Mouse (Mus musculus) limb, embryonic 14.5 days (tissue): ENCODE measurements around the gene Notch4. TPM values are rescaled to one million over a fixed set of nuclear protein-coding genes. Genes with fewer than 3 reads are reported as not detected.
"Not testable (repeated sequence)": the region's sequence is repeated elsewhere in the genome, so short reads cannot be mapped to it uniquely, and the experiment has no call there.

Experiments used
- ATAC-seq: fragments of 200-750 bp; cut with Nextera tagmentation; 2 replicates; pipeline ENCODE4 v1.8.0; 2017; ENCODE audit warnings: low read depth, moderate number of reproducible peaks, moderate TSS enrichment; ENCODE audit not compliant: low FRiP score
- DNase-seq: peaks from one replicate; pipeline ENCODE4 v3.0.0-alpha.2; 2015; ENCODE audit warnings: low spot score
- H3K27ac ChIP-seq: fragments of 300-500 bp; sonication (generic); replicated peaks from 2 replicates; pipeline ENCODE4 v1.5.1; 2014; ENCODE audit warnings: low read depth, mild to moderate bottlenecking, low read length, moderate library complexity, mixed read lengths
- H3K27me3 ChIP-seq: fragments of 300-500 bp; sonication (generic); 2 replicates; pipeline ENCODE4 v1.6.1; 2014; ENCODE audit warnings: low read length, mixed read lengths; ENCODE audit not compliant: control insufficient read depth, insufficient read depth
- H3K36me3 ChIP-seq: fragments of 300-500 bp; sonication (generic); 2 replicates; pipeline ENCODE4 v1.6.1; 2014; ENCODE audit warnings: mild to moderate bottlenecking, low read length, moderate library complexity, mixed read lengths; ENCODE audit not compliant: control insufficient read depth, insufficient read depth
- H3K4me1 ChIP-seq: fragments of 300-500 bp; sonication (generic); 2 replicates; pipeline ENCODE4 v1.6.1; 2014; ENCODE audit warnings: antibody characterized with exemption, low read length, mixed read lengths; ENCODE audit not compliant: control insufficient read depth, insufficient read depth
- H3K4me2 ChIP-seq: fragments of 300-500 bp; sonication (generic); replicated peaks from 2 replicates; pipeline ENCODE4 v1.6.1; 2014; ENCODE audit warnings: low read depth, mild to moderate bottlenecking, low read length, moderate library complexity; ENCODE audit not compliant: severe bottlenecking
- H3K4me3 ChIP-seq: fragments of 300-500 bp; sonication (generic); replicated peaks from 2 replicates; pipeline ENCODE4 v1.5.1; 2014; ENCODE audit warnings: low read length
- H3K9ac ChIP-seq: fragments of 300-500 bp; sonication (generic); 2 replicates; pipeline ENCODE4 v1.6.1; 2014; ENCODE audit warnings: mild to moderate bottlenecking, low read depth, low read length, moderate library complexity; ENCODE audit not compliant: severe bottlenecking
- H3K9me3 ChIP-seq: fragments of 300-500 bp; sonication (generic); 2 replicates; pipeline ENCODE4 v1.6.1; 2016; ENCODE audit warnings: low read length; ENCODE audit not compliant: control insufficient read depth
- POLR2A ChIP-seq: fragments of 200-500 bp; IDR thresholded peaks from 2 replicates; pipeline ENCODE4 v1.8.0; 2012; ENCODE audit warnings: inconsistent platforms, mild to moderate bottlenecking, moderate library complexity, borderline replicate concordance; ENCODE audit not compliant: insufficient read depth, insufficient read length; ENCODE audit errors: extremely low read depth
- WGBS: fragments of 180-500 bp; shearing (Covaris S2); extraction: QIAGEN DNeasy Blood & Tissue Kit; methylation state at CpG from one replicate; pipeline ENCODE4 v1.1.7; 2014; 5-methylcytosine and 5-hydroxymethylcytosine counted together
- polyA plus RNA-seq, 2 experiments: library from polyadenylated mRNA; depleted of rRNA in 1 of 2; stranded (reverse) in 1 of 2; unstranded in 1 of 2; fragments of >200 nt; fragmentation: Nextera tagmentation in 1 of 2; extraction: Ambion mirVana in 1 of 2; gene quantifications; 2 replicates each; pipeline versions ENCODE4 v1.2.1 to v1.2.3; 2012 to 2014

Gene Notch4
- polyA plus RNA-seq, 2 experiments: 4.3 to 9.6 TPM

GRCm38 (mm10) chr17:34532671-34533070, 31.4 kb upstream of the Notch4 start:
- Histone ChIP-seq H3K27me3 (no peaks in the 10 kb centered on the region), H3K9me3 (no peaks in the 10 kb centered on the region), H3K4me3 (no peak overlapping the region), H3K4me2 (no peak overlapping the region), H3K9ac (no peak overlapping the region), H3K27ac (no peak overlapping the region), H3K4me1 (no peaks in the 10 kb centered on the region), H3K36me3 (no peaks in the 10 kb centered on the region)
- ATAC-seq (no peak), DNase-seq (no peak)
- 87% methylated on average over 3 of the region's 3 CpGs for WGBS
- no peak for TF ChIP-seq POLR2A

- not testable (repeated sequence) for H3K4me3 ChIP-seq, H3K4me1 ChIP-seq, H3K36me3 ChIP-seq, H3K27ac ChIP-seq, H3K27me3 ChIP-seq, ATAC-seq, DNase-seq, H3K9me3 ChIP-seq, H3K9ac ChIP-seq, H3K4me2 ChIP-seq
- 96% methylated on average over 12 of the region's 13 CpGs for WGBS
These were observed 20.5 kb upstream of the Notch4 start for GRCm38 (mm10) chr17:34543567-34543966.

DNA sequence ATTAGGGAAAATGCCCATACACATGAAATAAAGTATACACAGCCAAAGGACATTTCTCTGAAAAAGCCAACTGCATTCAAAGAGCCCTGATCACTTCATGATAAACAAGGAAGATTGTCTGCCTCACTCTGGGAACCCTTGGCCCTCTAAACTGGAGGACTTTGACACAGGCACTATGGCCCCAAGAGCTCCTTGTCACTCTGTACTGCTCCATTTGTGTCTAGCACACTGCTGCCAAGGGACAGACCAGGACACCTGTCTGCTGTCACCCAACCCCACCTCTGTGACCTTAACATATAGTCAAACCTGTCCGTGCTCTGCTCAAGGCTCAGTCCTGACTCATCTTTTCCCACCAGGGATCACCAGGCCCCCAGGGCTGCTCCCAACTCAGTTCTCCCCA, 17.3 kb upstream of the Notch4 start:
- 100% methylated on average over 1 of the region's 1 CpGs for WGBS
- Histone ChIP-seq H3K4me1 (no peaks in the 10 kb centered on the region), H3K36me3 (no peaks in the 10 kb centered on the region), H3K27me3 (no peaks in the 10 kb centered on the region), H3K9me3 (no peaks in the 10 kb centered on the region), H3K4me3 (no peak overlapping the region), H3K9ac (no peak overlapping the region), H3K4me2 (no peak overlapping the region), H3K27ac (no peak overlapping the region)
- no peak for ATAC-seq
- DNase-seq: no peak
- no peak for TF ChIP-seq POLR2A

- no peak for TF ChIP-seq POLR2A
- Histone ChIP-seq H3K9ac (no peak overlapping the region), H3K4me2 (no peak overlapping the region), H3K4me1 (no peaks in the 10 kb centered on the region), H3K27ac (no peak overlapping the region), H3K36me3 (no peaks in the 10 kb centered on the region), H3K27me3 (no peaks in the 10 kb centered on the region), H3K4me3 (no peak overlapping the region), H3K9me3 (no peaks in the 10 kb centered on the region)
- ATAC-seq (no peak), DNase-seq (no peak)
- 86% methylated on average over 4 of the region's 4 CpGs for WGBS
These were observed 16.5 kb upstream of the Notch4 start for GRCm38 (mm10) chr17:34547601-34548000.

GRCm38 (mm10) chr17:34549156-34549555, 14.9 kb upstream of the Notch4 start:
- H3K9ac ChIP-seq: no peak overlapping the region
- WGBS: 83% methylated on average over 3 of the region's 3 CpGs
- DNase-seq (no peak), ATAC-seq (no peak)
- H3K4me2 ChIP-seq: no peak overlapping the region
- H3K36me3 ChIP-seq: no peaks in the 10 kb centered on the region
- H3K27me3 ChIP-seq: no peaks in the 10 kb centered on the region
- no peak for TF ChIP-seq POLR2A
- no peaks in the 10 kb centered on the region for H3K4me1 ChIP-seq
- no peaks in the 10 kb centered on the region for H3K9me3 ChIP-seq
- no peak overlapping the region for H3K4me3 ChIP-seq
- H3K27ac ChIP-seq: no peak overlapping the region

DNA sequence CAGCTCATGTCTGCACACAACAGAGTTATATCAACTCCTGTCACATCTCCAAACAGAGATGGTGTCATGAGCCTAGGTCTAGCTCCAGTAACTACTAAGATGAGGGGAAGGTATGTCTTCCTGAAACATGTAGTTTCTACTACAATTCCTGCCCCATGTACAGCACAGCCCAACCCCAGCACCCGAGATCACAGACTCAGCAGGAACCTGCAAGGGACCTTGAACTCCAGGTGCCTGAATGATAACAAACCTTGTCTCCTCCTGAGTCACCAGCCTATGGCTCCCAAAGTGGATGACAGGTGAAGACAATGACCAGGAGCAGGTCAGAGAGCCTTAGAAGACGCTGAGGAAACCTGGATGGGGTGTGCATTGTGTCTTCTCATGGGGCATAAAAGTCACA, 14.2 kb upstream of the Notch4 start:
- no peaks in the 10 kb centered on the region for H3K36me3 ChIP-seq
- no peaks in the 10 kb centered on the region for H3K4me1 ChIP-seq
- H3K9ac ChIP-seq: no peak overlapping the region
- DNase-seq: no peak
- WGBS: 77% methylated on average over 2 of the region's 2 CpGs
- no peak overlapping the region for H3K4me3 ChIP-seq
- no peak overlapping the region for H3K4me2 ChIP-seq
- TF ChIP-seq POLR2A: no peak
- ATAC-seq: no peak
- H3K9me3 ChIP-seq: no peaks in the 10 kb centered on the region
- H3K27me3 ChIP-seq: no peaks in the 10 kb centered on the region
- no peak overlapping the region for H3K27ac ChIP-seq
